Mouse (Mus musculus) adrenal gland, postnatal 4 days (tissue): Measurements from ENCODE around the gene Gm21818. TPM values are rescaled to one million over a fixed set of nuclear protein-coding genes. Genes with fewer than 3 reads are reported as not detected.
"Not testable (repeated sequence)": the region's sequence is repeated elsewhere in the genome, so short reads cannot be mapped to it uniquely, and the experiment has no call there.

Experiments used
- DNase-seq, 2 experiments: peaks; one replicate each; pipeline ENCODE4 v3.0.0; 2021 to 2022; ENCODE audit warnings: low spot score in 2 of 2, mixed read lengths in 2 of 2
- long read RNA-seq, 2 experiments: library from polyadenylated mRNA; stranded (forward); transcript quantifications; one replicate each; pipeline ENCODE4 v2.0.0; 2021
- total RNA-seq, 2 experiments: library from RNA; stranded (reverse); gene quantifications; 2 replicates each; pipeline ENCODE4 v1.2.3; 2021

Gm21818 gene
- not detected for total RNA-seq
- long read RNA-seq, experiment 1, result 0 reads
- long read RNA-seq, experiment 2, result 0 reads

DNA sequence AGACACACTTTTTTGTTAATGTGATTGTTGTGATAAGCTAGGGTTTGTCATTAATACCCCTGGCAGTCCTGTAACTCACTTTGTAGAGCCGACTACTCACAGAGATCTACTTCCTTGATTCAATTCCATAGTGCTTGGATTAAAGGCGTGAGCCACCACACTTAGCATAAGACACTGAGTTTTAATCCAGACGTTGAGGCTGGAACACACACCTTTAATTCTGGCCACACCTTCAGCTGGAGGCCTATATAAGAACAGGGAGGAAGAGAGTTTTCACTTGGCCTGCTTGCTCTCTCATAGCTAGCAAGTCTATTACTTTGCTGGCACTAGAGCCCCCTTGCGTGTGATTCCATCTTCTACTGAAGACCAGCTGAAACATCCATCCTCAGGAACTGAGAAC, at the start of gene Gm21818:
Gene Gm21818, plus strand, starts transcription at position 301 of the 400 bp plus-strand sequence.
- not testable (repeated sequence) for DNase-seq

DNA sequence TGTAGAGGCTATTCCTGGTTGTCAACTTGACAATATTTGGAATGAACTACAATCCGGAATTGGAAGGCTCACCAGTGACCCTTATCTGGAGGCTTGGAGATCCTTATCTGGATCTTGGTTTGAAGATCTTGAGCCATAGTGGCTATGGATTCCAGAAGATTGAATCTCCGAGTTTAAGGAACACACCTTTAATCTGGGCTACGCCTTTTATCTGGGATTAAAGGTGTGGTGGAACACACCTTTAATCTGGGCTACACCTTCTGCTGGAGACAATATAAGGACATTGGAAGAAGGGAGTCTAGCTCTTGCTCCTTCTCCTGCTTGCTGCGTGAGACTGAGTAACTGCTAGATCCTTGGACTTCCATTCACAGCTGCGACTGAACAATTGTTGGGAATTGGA, 32.3 kb upstream of the Gm21818 start, which contains the start of gene Gm20767:
Gene Gm20767, plus strand, starts transcription at position 301 of the 400 bp plus-strand sequence.
- not testable (repeated sequence) for DNase-seq

DNA sequence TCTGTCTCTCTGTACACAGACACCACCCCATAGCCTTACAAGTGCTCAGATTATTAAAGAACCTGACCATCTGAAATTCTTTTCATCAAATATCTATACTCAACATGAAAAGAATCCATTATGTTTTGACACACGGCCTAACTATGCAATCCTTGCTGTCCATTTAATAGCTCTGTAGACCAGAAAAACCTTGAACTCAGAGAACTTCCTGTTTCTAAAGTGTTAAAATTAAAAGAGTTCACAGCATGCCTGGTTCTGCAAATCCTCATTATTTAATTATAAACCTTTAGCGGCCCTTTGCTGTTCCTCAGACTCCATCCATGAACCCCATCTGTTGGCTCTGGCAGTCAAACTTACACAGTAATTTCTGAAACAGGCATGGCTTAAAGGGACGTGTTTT, 29.9 kb upstream of the Gm21818 start:
- DNase-seq, result not testable (repeated sequence)

DNA sequence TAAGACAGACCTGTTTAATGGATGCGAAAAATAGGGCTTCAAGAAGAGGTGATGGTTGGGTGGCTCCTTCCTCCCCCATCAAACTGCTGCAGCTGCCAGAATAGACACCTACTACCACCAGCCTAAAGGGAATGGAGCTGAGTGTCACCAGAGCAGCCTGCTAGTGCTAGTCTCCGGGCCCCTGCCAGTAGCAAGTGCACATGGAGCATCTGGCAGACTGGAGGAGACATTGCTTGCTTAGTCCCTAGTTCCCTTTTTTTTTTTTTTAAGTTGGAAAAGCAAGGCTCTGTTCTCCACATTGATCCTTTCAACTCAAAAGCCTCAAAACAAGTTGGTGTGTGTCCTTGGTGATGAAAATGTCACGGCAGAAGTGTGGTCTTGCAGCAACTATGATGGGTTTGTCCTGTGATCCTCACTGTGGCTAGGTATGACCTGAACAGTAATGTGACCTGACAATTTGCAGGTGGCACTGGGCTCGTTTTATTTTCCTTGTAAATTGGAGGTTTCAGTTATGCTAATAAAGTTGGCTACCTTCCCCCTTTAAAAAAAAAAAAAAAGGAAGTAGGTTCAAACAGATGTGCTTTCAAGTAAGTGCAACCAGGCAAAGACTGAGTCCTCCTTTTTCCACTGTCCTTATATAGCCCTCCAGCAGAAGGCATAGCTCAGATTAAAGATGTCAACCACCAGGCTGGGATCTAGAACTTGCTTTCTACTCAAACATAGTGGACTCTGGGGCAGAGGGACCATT, 22.4 kb upstream of the Gm21818 start:
- not testable (repeated sequence) for DNase-seq

DNA sequence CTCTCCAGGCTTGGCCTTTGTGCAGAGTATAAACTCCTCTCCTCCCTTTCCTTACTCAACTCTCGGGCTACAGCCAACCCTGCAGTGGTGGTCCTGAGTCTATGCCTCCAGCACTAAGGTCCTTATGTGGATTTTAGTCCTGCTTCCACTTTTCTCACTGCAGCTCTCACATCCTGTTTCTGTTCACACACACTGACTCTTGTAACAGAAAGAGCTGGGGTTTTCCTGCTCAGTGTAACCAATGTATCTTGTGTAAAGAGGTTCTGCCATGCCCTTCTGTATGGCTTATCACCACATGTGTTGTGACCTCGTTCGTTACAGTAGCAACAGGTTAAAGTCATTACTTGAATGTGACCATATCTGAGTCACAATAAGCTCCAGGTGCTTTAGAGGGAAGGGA, 21.6 kb upstream of the Gm21818 start:
- not testable (repeated sequence) for DNase-seq

DNA sequence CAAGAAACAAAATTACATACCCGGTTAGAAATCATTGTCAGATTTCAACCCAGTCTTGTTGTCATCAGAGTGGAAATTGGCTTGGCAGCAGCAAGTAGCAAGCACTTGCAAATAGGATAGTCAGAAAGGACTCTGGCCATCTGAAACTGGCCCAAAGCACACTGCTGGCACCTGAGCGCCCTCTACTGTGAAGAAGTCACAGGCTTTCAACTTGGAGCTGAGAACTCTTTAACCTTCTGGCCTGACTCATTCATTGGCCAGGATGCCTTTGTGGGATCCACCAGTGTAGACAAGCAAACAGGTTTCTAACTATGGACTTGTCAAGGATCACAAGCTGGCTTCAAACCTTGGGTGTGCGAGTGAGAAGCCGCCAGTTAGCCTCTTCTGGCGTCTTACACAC, 3.9 kb upstream of the Gm21818 start:
- DNase-seq, result not testable (repeated sequence)

DNA sequence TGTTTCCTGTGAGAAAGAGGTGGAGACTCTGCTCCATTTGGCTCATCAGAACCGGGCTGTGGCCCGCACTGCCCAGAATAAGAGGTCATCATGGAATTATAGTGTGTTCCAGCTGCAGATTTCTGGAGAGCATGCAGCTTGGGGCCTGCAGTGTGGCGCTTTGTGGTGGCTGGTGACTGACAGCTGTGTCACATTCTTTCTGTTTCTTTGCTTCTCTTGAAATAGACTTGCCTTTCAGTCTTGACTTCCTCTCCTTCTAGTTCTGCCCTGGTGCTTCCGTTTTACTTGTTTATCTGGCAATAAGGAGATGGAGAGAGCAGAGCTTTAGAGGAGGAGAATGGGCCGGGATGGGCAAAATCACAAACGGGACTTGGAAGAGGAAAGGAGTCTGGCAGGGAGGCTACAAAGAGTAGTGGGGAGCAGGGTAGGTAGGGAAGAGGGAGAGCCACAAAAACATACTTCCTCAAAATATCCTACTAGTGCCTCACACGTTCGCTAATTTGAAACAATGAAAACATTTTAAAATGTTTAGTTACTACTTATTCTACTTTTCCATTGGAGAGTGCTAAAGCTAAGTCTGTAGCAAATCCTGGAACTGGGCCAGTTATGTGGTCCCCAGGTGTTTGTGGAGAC, 24.1 kb downstream of the Gm21818 start:
- DNase-seq, result not testable (repeated sequence)

DNA sequence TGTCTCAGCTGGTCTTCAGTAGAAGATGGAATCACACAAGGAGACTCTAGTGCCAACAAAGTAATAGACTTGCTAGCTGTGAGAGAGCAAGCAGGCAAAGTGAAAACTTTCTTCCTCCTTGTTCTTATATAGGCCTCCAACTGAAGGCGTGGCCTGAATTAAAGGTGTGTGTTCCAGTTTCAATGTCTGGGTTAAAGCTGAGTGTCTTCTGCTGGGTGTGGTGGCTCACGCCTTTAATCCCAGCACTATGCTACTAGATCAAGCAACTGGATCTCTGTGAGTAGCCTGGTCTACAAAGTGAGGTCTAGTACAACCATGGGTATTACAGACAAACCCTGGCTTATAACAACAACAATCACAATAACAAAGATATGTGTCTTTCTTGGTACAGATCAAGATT, 43.6 kb downstream of the Gm21818 start, which contains the start of gene Gm21762:
Gene Gm21762, minus strand, starts transcription at position 101 of the 400 bp plus-strand sequence.
- not testable (repeated sequence) for DNase-seq

DNA sequence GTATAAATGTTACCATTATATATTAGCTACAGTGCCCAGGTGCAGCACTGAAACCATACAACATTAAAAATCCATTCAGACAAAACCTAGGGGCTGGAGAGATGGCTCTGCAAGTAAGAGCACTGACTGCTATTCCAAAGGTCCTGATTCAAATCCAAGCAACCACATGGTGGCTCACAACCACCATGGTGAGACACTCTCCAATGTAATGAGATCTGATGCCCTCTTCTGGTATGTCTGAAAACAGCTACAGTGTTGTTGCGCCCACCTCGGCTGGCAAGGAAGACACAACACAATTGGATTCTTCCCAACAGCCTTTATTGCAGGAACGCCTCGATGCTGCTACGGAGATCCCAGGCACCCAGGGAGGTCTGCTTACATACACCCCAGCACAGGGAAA, 48.7 kb downstream of the Gm21818 start:
- DNase-seq, result not testable (repeated sequence)

DNA sequence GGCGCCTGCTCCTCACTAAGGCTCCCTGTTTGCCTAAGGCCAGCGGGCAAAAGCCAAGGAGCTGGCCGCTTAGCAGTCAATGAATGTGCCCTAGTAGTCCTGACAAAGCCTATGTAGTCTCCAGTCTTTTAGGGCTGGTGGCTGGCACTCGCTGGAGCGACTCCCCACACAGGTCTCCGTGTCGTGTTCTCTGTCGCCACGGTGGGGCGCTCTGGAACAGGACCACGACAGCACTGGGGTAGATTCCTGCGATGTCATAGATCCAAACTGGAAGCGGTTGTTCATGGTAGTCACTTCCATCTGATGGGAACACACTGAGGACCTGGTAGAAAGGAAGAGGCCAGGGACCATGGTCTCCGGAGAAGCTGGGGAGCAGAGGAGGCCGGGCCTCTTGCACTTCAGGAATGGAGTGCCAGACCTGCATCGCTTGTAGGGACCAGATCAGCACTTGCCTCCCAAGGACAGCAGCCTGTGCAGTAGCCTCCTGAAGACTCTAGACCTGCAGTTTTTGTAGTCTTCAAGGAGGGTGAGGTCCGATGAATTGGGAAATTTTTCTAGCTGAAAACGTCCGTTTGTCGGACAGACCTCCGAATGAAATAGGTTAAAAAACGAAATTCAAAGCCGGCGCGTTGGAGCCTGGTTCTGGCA, 50.9 kb downstream of the Gm21818 start:
- not testable (repeated sequence) for DNase-seq

Other genes with a start within 250 kb of the Gm21818 start
- not detected for gene Gm21761, start 243.2 kb upstream of the Gm21818 start, total RNA-seq
- not detected for gene B020031M17Rik, start 221.6 kb upstream of the Gm21818 start, total RNA-seq
- not detected for gene Gm36079, start 145.4 kb upstream of the Gm21818 start, total RNA-seq
- gene Gm21188, start 120.2 kb upstream of the Gm21818 start, total RNA-seq, result under 1 TPM; 0.28 to 0.34 TPM
- gene Gm20767, start 32.2 kb upstream of the Gm21818 start, total RNA-seq, result not detected
- not detected for gene Gm21762, start 43.5 kb downstream of the Gm21818 start, total RNA-seq
- not detected for gene Gm21731, start 66.7 kb downstream of the Gm21818 start, total RNA-seq
- not detected for gene AF067061, start 90.7 kb downstream of the Gm21818 start, total RNA-seq
- gene BC147527, start 128.0 kb downstream of the Gm21818 start, total RNA-seq, result not detected
- gene Tcstv3, start 144.4 kb downstream of the Gm21818 start, total RNA-seq, result not detected